Mouse (Mus musculus): ENCODE results near the gene Kcmf1. TPM values are rescaled to one million over a fixed set of nuclear protein-coding genes. Genes with fewer than 3 reads are reported as not detected.
A peak's percentile ranks its signal among the peaks of the same experiment; 100 is the strongest.

The Kcmf1 gene
- polyA plus RNA-seq (2015; fragmentation: Nextera tagmentation; extraction: Ambion mirVana), result 37.6 and 38.9 TPM in 2 replicates

DNA sequence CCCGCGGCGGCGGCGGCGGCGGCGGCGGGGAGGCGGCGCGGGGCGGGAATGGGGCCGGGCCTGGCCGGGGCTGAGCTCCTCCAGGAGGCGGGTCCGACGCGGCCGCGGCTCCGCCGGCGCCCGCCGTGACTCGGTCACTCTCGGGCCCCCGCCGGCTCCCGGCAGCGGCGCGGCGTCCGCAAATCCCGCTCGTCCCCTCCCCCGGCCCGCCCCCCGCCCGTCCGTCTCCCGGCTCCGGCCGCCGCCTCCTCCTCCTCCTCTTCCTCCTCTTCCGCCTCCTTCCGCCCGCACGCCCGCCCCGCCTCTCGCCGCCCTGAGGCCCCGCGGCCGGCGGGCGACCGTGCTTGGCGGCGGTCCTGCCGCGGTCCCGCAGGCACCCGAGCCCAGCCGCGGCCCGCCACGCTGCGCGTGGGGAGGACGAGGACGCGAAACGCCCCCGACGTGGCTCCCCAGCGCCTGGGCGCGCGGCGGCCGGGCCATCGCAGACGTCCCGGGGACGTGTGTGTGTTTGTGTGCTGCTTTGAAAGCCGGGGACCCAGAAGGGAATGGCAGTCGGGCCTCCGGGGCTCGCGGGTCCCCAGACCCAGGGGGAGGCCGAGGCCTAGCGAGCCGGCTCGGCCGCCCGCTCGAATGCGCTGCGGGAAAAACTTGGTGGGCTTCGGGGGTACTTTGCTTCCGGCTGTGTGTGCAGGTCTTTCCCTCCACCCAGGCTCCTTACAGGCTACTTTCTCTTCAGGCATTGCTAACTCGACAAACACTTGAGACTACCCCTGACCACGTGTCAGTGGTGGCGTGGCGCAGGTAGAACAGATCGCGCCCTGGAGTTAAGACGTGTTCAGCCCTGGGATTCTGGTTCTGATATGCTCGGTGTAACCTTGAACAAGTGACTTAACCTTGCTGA lies at the start of gene Kcmf1:
Gene Kcmf1, minus strand, starts transcription at position 199 of the 901 bp plus-strand sequence.
- H3K4me2 ChIP-seq (replicated peaks), result peak within 1 kb of the TSS; percentile 70
- no peaks in the 10 kb centered on the region for H3K27me3 ChIP-seq
- H3K27ac ChIP-seq (replicated peaks), result peak within 1 kb of the TSS; percentile 93
- no peaks in the 10 kb centered on the region for H3K36me3 ChIP-seq
- ATAC-seq (replicated peaks), result peak; percentile 82
- no peaks in the 10 kb centered on the region for H3K9me3 ChIP-seq
- peaks cover 33% of the 10 kb centered on the region for H3K4me1 ChIP-seq
- peak within 1 kb of the TSS; percentile 56 for H3K4me3 ChIP-seq
- under 1% methylated on average over 61 of the region's 113 CpGs for WGBS
- H3K9ac ChIP-seq (replicated peaks), result peak within 1 kb of the TSS; percentile 89

DNA sequence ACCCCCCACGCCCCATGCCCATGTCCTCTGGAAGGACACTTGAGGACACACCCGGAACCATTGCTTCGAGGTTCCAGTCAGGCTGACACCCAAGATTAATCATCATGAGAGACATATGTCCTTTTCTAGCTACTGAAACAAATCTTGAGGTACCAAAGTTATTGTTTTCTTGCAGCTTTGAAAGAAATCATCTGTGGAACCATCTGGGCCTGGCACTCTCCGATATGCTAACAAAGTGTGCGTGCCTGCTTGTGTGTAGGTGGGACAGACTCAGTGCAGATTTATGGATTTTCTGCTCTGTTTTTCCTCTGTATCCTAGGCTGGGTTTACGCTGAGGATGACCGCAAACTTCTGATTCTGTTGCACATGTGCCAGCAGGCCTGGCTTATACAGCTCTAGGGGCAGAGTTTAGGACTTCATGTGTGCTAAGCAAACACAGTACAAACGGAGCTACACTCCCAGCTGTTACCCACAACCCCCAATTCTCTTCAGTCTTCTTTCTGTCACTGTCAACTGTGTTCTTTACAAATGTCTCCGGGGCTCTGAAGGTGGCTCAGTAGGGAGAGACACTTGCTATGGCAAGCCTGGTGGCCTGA lies 49.5 kb upstream of the Kcmf1 start:
- 75% methylated on average over 9 of the region's 9 CpGs for WGBS
- H3K9me3 ChIP-seq, result no peaks in the 10 kb centered on the region
- H3K4me3 ChIP-seq, result no peak overlapping the region
- H3K4me1 ChIP-seq, result peaks cover 3% of the 10 kb centered on the region; the same call in 1 of the 2 replicates
- no peak overlapping the region for H3K4me2 ChIP-seq (replicated peaks)
- peak; percentile 55; the same call in 1 of the 2 replicates for ATAC-seq (replicated peaks)
- H3K9ac ChIP-seq (replicated peaks), result no peak overlapping the region
- no peak overlapping the region for H3K27ac ChIP-seq (replicated peaks)
- no peaks in the 10 kb centered on the region for H3K36me3 ChIP-seq
- no peaks in the 10 kb centered on the region for H3K27me3 ChIP-seq

DNA sequence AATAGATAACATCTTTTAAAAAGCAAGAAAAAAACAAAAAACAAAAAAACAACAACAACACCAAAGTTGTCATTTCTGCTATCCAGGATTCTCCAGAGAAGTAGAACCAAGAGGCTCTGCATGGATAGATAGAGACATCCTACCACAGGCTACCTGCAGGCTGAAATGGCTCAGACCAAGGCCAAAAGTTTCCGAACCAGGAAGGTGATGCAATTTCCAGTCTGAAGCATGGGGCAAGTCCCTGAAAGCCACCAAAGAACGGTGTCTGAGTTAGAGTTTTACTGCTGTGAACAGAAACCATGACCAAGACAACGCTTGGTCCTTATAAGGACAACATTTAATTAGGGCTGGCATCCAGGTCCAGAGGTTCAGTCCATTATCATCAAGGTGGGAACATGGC lies 48.6 kb upstream of the Kcmf1 start:
- no peak for ATAC-seq (replicated peaks)
- Histone ChIP-seq H3K4me3 (no peak overlapping the region), H3K9ac (replicated peaks) (no peak overlapping the region), H3K4me1 (peaks cover 3% of the 10 kb centered on the region; the same call in 1 of the 2 replicates), H3K36me3 (no peaks in the 10 kb centered on the region), H3K4me2 (replicated peaks) (no peak overlapping the region), H3K9me3 (no peaks in the 10 kb centered on the region), H3K27me3 (no peaks in the 10 kb centered on the region), H3K27ac (replicated peaks) (no peak overlapping the region)
- WGBS, result 95% methylated on average over 3 of the region's 3 CpGs

DNA sequence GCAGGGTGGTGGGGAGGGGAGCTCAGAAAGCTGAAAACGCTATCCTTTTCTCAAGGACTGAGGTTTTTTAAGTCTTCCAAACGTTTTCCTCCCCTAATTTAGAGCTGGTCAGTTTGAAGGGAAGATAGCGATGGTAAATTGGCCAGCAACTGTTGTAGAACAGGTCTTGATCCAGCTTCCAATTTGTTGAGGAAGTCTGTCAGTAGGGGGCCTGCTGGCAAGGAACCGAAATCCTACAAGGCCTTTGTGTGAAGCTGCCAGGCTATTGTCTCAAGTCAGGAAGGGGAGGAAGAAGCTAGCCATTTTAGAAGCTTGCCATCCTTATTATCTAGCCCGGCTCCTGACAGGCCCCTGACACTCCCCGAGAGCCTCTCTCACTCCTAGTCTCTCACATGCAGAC lies 48.2 kb upstream of the Kcmf1 start:
- Histone ChIP-seq H3K27ac (replicated peaks) (no peak overlapping the region), H3K27me3 (no peaks in the 10 kb centered on the region), H3K36me3 (no peaks in the 10 kb centered on the region), H3K4me1 (peaks cover 3% of the 10 kb centered on the region; the same call in 1 of the 2 replicates), H3K9ac (replicated peaks) (no peak overlapping the region), H3K9me3 (no peaks in the 10 kb centered on the region), H3K4me3 (no peak overlapping the region), H3K4me2 (replicated peaks) (no peak overlapping the region)
- 28% methylated on average over 6 of the region's 6 CpGs for WGBS
- no peak for ATAC-seq (replicated peaks)

DNA sequence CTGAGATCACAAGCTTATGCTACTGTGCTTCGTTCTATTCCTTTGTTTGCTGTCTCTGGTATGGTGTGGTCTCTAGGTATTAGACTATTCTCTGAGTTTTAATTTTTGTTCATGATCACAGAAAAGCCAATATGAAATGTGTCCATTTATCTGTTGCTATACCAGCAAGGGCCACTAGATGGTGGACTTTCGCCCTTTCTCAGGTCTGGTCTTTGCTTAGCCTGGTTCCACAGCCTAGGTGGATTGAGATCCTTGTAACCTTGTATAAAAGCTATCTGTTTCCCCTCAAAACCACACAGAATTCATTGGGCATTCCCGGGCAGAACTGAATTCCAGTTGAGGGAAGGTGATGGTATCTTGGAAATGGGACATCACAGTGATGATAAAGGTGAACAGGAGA lies 40.7 kb upstream of the Kcmf1 start:
- Histone ChIP-seq H3K9ac (replicated peaks) (no peak overlapping the region), H3K36me3 (no peaks in the 10 kb centered on the region), H3K27ac (replicated peaks) (no peak overlapping the region), H3K4me1 (no peaks in the 10 kb centered on the region), H3K4me2 (replicated peaks) (no peak overlapping the region), H3K27me3 (no peaks in the 10 kb centered on the region), H3K9me3 (no peaks in the 10 kb centered on the region), H3K4me3 (no peak overlapping the region)
- ATAC-seq (replicated peaks), result peak; percentile 69
- 8% methylated on average over 3 of the region's 3 CpGs for WGBS

DNA sequence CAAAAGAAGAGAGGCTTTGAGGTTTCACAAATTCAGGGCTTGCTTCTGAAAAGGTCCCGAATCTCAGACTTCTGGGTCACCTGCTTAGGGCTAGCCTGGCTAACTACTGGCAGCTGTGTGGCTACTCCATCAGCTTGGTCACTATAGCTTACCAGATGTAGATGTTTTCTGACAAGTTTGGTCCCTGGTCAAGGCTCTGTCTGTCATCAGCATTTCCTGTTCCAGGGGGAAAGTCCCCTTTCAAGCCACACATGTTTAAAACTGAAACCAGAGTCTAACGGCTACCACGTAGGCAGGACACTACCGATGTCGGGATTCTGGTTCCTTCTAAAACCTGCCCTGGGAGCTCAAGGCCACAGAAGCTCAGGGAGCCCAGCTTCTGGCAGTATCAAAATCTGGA lies 38.1 kb upstream of the Kcmf1 start:
- Histone ChIP-seq H3K27ac (replicated peaks) (no peak overlapping the region), H3K4me2 (replicated peaks) (no peak overlapping the region), H3K4me3 (no peak overlapping the region), H3K4me1 (no peaks in the 10 kb centered on the region), H3K9me3 (no peaks in the 10 kb centered on the region), H3K27me3 (no peaks in the 10 kb centered on the region), H3K9ac (replicated peaks) (no peak overlapping the region), H3K36me3 (no peaks in the 10 kb centered on the region)
- WGBS, result 77% methylated on average over 5 of the region's 5 CpGs
- no peak for ATAC-seq (replicated peaks)

DNA sequence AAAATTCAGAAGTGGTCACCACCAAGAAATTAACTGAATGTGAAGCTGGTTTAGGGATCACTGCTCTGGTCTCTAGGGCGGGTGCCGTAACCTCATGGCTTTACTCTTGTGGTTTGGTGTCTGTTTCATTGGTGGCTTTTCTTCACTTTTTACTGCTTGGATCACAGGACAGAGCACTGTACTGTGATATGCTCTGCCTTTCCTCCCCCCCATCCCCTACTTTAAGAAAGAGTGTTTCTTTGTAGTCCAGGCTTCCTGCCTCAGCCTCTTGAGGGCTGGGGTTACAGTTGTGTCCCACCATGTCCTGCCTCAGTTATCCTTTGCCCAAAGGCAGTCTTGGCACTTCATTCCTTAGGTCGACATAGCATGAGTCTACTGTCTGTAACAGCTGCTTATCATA lies 37.7 kb upstream of the Kcmf1 start:
- Histone ChIP-seq H3K36me3 (no peaks in the 10 kb centered on the region), H3K4me3 (no peak overlapping the region), H3K27me3 (no peaks in the 10 kb centered on the region), H3K9ac (replicated peaks) (no peak overlapping the region), H3K4me2 (replicated peaks) (no peak overlapping the region), H3K4me1 (no peaks in the 10 kb centered on the region), H3K9me3 (no peaks in the 10 kb centered on the region), H3K27ac (replicated peaks) (no peak overlapping the region)
- ATAC-seq (replicated peaks), result no peak
- WGBS, result 89% methylated on average over 3 of the region's 3 CpGs

DNA sequence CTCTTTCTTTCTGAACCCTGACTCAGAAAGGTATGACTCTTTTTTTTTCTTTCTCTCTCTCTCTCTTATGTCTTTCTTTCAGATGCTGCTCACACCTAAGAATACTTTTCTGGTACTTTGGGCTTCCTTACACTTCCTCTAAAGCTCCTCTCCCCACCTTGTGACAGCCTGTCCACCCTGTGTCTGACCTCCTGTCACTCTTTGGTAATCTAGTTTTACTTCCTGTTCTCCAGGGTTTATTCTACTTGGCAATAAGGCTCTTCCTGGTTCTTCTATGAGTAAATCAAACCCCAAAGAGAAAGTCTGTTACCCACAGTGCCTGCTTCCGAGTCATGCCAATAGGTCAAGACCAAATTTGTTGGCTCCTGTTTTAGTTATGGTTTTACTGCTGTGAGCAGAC lies 33.2 kb upstream of the Kcmf1 start:
- H3K27me3 ChIP-seq, result no peaks in the 10 kb centered on the region
- no peak overlapping the region for H3K9ac ChIP-seq (replicated peaks)
- H3K36me3 ChIP-seq, result no peaks in the 10 kb centered on the region
- H3K4me3 ChIP-seq, result no peak overlapping the region
- H3K4me2 ChIP-seq (replicated peaks), result no peak overlapping the region
- H3K4me1 ChIP-seq, result no peaks in the 10 kb centered on the region
- WGBS, result 95% methylated on average over 1 of the region's 1 CpGs
- no peak overlapping the region for H3K27ac ChIP-seq (replicated peaks)
- no peaks in the 10 kb centered on the region for H3K9me3 ChIP-seq
- ATAC-seq (replicated peaks), result no peak

DNA sequence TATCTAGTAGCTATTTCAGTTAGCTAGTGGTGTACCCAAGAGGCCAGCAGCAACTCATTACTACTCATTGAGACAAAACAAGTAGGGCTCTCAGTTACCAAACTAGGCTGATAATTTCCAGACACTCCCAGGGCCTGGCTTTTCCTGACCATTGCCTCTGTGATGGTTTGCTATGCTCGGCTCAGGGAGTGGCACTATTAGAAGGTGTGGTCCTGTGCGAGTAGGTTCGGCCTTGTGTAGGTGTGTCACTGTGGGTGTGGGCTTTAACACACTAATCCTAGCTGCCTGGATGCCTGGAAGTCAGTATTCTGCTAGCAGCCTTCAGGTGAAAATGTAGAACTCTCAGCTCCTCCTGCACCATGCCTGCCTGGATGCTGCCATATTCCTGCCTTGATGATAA lies 31.8 kb upstream of the Kcmf1 start:
- H3K9ac ChIP-seq (replicated peaks), result no peak overlapping the region
- H3K4me3 ChIP-seq, result no peak overlapping the region
- no peaks in the 10 kb centered on the region for H3K27me3 ChIP-seq
- no peaks in the 10 kb centered on the region for H3K4me1 ChIP-seq
- H3K36me3 ChIP-seq, result no peaks in the 10 kb centered on the region
- H3K9me3 ChIP-seq, result no peaks in the 10 kb centered on the region
- WGBS, result 87% methylated on average over 3 of the region's 3 CpGs
- no peak overlapping the region for H3K4me2 ChIP-seq (replicated peaks)
- H3K27ac ChIP-seq (replicated peaks), result no peak overlapping the region
- ATAC-seq (replicated peaks), result no peak

DNA sequence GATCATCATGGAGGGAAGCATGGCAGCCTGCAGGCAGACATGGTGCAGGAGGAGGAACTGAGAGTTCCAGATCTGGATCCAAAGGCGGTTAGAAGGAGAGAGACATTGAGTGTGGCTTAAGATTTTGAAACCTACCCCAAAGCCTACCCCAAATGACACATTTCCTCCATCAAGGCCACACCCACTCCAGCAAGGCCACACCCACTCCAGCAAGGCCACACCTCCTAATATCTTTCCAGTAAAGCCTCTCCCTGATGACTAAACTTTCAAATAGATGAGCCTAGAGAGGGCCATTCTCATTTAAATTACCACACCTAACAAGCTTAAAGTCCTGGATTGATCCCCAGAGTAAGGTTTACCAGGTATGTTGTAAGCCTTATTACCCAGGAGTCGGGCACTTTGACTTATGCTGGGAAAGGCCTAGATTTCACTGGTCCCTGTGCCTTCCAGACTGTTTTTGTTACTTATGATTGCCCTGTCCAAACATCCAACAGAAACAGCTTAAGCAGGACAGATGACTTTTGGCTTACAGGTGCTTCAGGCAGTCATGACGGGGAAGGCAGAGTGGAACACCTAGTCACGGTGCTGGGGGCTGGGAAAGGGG lies 30.1 kb upstream of the Kcmf1 start:
- H3K27ac ChIP-seq (replicated peaks), result no peak overlapping the region
- H3K4me1 ChIP-seq, result no peaks in the 10 kb centered on the region
- H3K36me3 ChIP-seq, result no peaks in the 10 kb centered on the region
- 93% methylated on average over 4 of the region's 4 CpGs for WGBS
- no peak for ATAC-seq (replicated peaks)
- no peak overlapping the region for H3K9ac ChIP-seq (replicated peaks)
- no peaks in the 10 kb centered on the region for H3K27me3 ChIP-seq
- H3K4me2 ChIP-seq (replicated peaks), result no peak overlapping the region
- H3K4me3 ChIP-seq, result no peak overlapping the region
- no peaks in the 10 kb centered on the region for H3K9me3 ChIP-seq

DNA sequence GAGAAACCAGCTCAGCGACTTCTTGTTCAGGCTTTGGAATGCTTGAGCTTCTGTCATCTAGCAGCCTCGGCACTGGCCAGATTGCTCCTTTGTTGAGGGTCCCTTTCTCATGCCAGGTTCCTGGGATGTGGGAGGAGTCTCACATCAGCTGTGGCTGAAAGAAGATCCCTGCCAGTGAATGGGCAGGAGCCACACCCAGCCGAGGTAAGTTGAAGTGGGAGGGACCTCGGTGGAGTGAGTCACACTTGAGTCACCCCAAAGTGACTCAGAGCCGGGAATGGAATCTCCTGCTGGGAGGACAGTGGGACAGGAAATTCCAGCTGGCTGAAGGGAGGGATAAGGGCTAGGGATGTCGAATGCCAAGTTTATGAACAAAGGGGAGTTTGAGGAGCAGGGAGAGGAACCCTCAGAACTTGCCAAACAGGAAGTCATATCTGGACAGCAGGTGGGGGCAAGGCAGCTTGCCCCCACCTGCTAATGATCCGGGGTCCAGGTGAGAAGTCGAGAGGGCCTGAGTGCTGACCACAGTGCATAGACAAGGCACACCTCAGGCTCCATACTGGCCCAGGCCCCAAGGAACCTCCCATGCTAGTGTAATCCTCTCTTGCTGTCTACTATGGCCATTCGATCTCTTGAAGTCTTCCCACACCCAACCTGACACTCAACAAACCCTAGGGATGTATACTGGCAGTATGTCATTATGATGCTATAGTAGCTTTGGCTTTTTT lies 27.1 kb upstream of the Kcmf1 start:
- H3K27ac ChIP-seq (replicated peaks), result no peak overlapping the region
- ATAC-seq (replicated peaks), result no peak
- WGBS, result 25% methylated on average over 9 of the region's 9 CpGs
- H3K9me3 ChIP-seq, result no peaks in the 10 kb centered on the region
- H3K4me2 ChIP-seq (replicated peaks), result no peak overlapping the region
- H3K27me3 ChIP-seq, result no peaks in the 10 kb centered on the region
- no peaks in the 10 kb centered on the region for H3K36me3 ChIP-seq
- no peak overlapping the region for H3K4me3 ChIP-seq
- H3K4me1 ChIP-seq, result no peaks in the 10 kb centered on the region
- H3K9ac ChIP-seq (replicated peaks), result no peak overlapping the region

DNA sequence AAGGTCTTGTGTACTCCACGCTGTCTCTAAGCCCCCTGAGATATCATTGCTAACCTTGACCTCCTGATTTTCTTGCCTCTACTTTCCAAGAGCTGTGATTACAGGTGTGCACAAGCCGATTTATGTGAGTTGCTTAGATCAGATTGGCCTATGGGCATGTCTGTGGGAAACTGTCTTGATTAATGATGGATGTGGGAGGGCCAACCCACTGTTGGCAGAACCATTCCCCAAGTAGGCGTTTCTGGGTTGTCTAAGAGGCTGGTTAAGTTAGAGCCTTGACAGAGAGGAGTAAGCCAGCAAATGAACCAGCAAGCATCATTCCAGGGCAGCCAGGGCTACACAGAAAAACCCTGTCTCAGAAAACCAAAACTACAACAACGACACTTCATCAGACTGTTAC lies 26.3 kb upstream of the Kcmf1 start:
- H3K27me3 ChIP-seq, result no peaks in the 10 kb centered on the region
- no peaks in the 10 kb centered on the region for H3K36me3 ChIP-seq
- H3K9ac ChIP-seq (replicated peaks), result no peak overlapping the region
- WGBS, result 85% methylated on average over 4 of the region's 4 CpGs
- no peak for ATAC-seq (replicated peaks)
- H3K4me2 ChIP-seq (replicated peaks), result no peak overlapping the region
- no peaks in the 10 kb centered on the region for H3K4me1 ChIP-seq
- no peak overlapping the region for H3K4me3 ChIP-seq
- no peak overlapping the region for H3K27ac ChIP-seq (replicated peaks)
- H3K9me3 ChIP-seq, result no peaks in the 10 kb centered on the region

Measured in forebrain, embryonic 15.5 days (tissue).